Mouse (Mus musculus) heart, adult 2 months (tissue): ENCODE results near the gene Tmtc1.

Experiments
- CTCF ChIP-seq: fragments of 200-600 bp; IDR thresholded peaks from 2 replicates; pipeline ENCODE4 v1.8.1; 2022; ENCODE audit warnings: antibody characterized with exemption, mild to moderate bottlenecking, moderate library complexity
- EP300 ChIP-seq: fragments of 200-500 bp; IDR thresholded peaks from 2 replicates; pipeline ENCODE4 v1.6.1; 2011; ENCODE audit warnings: low read depth, low read length, control low read depth; ENCODE audit not compliant: insufficient read depth
- POLR2A ChIP-seq: fragments of 200-500 bp; IDR thresholded peaks from 2 replicates; pipeline ENCODE4 v1.6.1; 2011; ENCODE audit warnings: mild to moderate bottlenecking, low read depth, low read length, control low read depth; ENCODE audit not compliant: insufficient read depth

DNA sequence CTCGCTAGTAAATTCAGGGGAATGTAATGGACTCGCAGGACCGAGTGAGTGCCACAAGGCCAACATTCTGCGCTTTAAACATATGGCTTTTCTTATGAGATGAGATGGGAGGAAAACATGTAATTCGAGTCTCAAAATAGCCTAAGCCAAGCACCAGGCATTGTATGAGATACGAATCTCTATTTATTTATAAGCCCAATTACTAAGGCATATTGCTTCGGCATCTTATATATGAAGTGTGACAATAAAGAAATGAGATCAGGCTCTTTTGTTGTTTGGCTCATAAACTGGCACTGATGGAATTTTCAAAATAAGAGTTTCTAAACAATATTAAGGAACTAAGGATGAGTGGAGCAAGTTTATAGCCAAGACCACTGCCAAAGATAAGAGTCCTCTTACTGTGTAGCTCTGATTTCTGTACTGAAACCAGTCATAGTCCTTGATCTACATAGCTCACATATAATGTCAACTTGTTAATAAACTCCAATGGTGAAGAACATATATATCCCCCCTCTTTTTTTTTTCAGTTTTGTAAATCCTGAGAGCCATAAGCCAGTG, 84.8 kb downstream of the Tmtc1 start:
- TF ChIP-seq CTCF: no peak
- no peak for TF ChIP-seq POLR2A
- no peak for TF ChIP-seq EP300
